Mouse (Mus musculus) small intestine, adult 2 months (tissue): ENCODE measurements around the gene Tmem129.

Experiments used
- CTCF ChIP-seq: fragments of 200-500 bp; IDR thresholded peaks from 2 replicates; pipeline ENCODE4 v1.5.1; 2012; ENCODE audit warnings: low read depth, mild to moderate bottlenecking, control low read depth, inconsistent platforms, low read length, moderate library complexity, mixed read lengths; ENCODE audit not compliant: insufficient replicate concordance, insufficient read length; ENCODE audit errors: extremely low read depth
- POLR2A ChIP-seq: fragments of 200-500 bp; IDR thresholded peaks from 2 replicates; pipeline ENCODE4 v1.6.1; 2012; ENCODE audit warnings: low read depth, mild to moderate bottlenecking, control low read depth, inconsistent platforms, low read length, moderate library complexity

- TF ChIP-seq CTCF (no peak), POLR2A (no peak)
These were observed 48.1 kb upstream of the Tmem129 start for GRCm38 (mm10) chr5:33706350-33706629.
